Comparison of ENCODE assay signal across 12 mouse cellular contexts in genomic region chr17:71019860-71020259, GRCm38 (mm10). TPM values are rescaled to one million over a fixed set of nuclear protein-coding genes. Genes with fewer than 3 reads are reported as not detected.
DNase-seq lines count a peak whose midpoint lies in the region; ATAC-seq and TF ChIP-seq lines count a peak whose summit lies in the region.
"Had no signal": no experiment of that assay in that cellular context is flagged by ENCODE, and none has a peak within 500 bp of the region (broad histone marks: within the 10 kb centered on the region; RNA-seq: fewer than 3 reads in every experiment).

No protein-coding gene starts in this region.

- DNase-seq in embryo, embryonic 10.5 days (ENCODE audit: low spot score) = peak; percentile 24
- DNase-seq in embryo, embryonic 9.5 days (ENCODE audit: extremely low spot score) = no peak
- DNase-seq in kidney, postnatal 0 days (ENCODE audit: low spot score) = peak; percentile 24
- DNase-seq in kidney, postnatal 4 days = no peak
- DNase-seq in adrenal gland, adult 2 months = no peak
- DNase-seq in cerebellum, adult 9-10 months = no peak
- DNase-seq: cerebellum, adult 2 months; kidney, adult 2 months; layer of hippocampus, adult 9-11 months; thymus, postnatal 36 days had no signal

- H3K27me3 ChIP-seq in kidney, postnatal 0 days (ENCODE audit: insufficient read depth, low read length) = no peaks in the 10 kb centered on the region
- no peaks in the 10 kb centered on the region; the same call in 1 of the 2 replicates for H3K27me3 ChIP-seq in embryonic facial prominence, embryonic 12.5 days
- no peaks in the 10 kb centered on the region for H3K27me3 ChIP-seq in limb, embryonic 12.5 days

- H3K4me2 ChIP-seq in kidney, postnatal 0 days (ENCODE audit: low read length) = peak overlapping the region; percentile 0; the same call in 1 of the 2 replicates
- 0 out of 2 replicates have a peak overlapping the region, but pooled peaks have one; percentile 9 for H3K4me2 ChIP-seq in embryonic facial prominence, embryonic 12.5 days (replicated peaks)
- H3K4me2 ChIP-seq in limb, embryonic 12.5 days = peak overlapping the region; percentile 26; the same call in 1 of the 2 replicates

- H3K9me3 ChIP-seq in kidney, postnatal 0 days (replicated peaks; ENCODE audit: low read length) = no peaks in the 10 kb centered on the region
- no peaks in the 10 kb centered on the region for H3K9me3 ChIP-seq in embryonic facial prominence, embryonic 12.5 days
- H3K9me3 ChIP-seq in limb, embryonic 12.5 days = no peaks in the 10 kb centered on the region

- ATAC-seq in kidney, postnatal 0 days (replicated peaks; ENCODE audit: low FRiP score, low read depth) = no peak
- ATAC-seq in embryonic facial prominence, embryonic 12.5 days (ENCODE audit: insufficient number of reproducible peaks, insufficient read depth, low FRiP score, low TSS enrichment) = no peak
- ATAC-seq in limb, embryonic 12.5 days (ENCODE audit: insufficient number of reproducible peaks, insufficient read depth, low FRiP score, low TSS enrichment, low read depth) = no peak

- peaks cover 11% of the 10 kb centered on the region for H3K4me1 ChIP-seq in kidney, postnatal 0 days (replicated peaks; ENCODE audit: insufficient read depth, low read length)
- H3K4me1 ChIP-seq in embryonic facial prominence, embryonic 12.5 days = peaks cover 18% of the 10 kb centered on the region
- H3K4me1 ChIP-seq in limb, embryonic 12.5 days (replicated peaks) = peaks cover 22% of the 10 kb centered on the region

- H3K36me3 ChIP-seq in kidney, postnatal 0 days (ENCODE audit: insufficient read depth, low read length) = no peaks in the 10 kb centered on the region
- H3K36me3 ChIP-seq in embryonic facial prominence, embryonic 12.5 days = no peaks in the 10 kb centered on the region
- no peaks in the 10 kb centered on the region for H3K36me3 ChIP-seq in limb, embryonic 12.5 days

- no peak overlapping the region for H3K4me3 ChIP-seq in kidney, postnatal 0 days (replicated peaks; ENCODE audit: low read depth, low read length)
- no peak overlapping the region for H3K4me3 ChIP-seq in embryonic facial prominence, embryonic 12.5 days
- no peak overlapping the region for H3K4me3 ChIP-seq in limb, embryonic 12.5 days (replicated peaks)

- peak overlapping the region; percentile 31; the same call in 1 of the 2 replicates for H3K9ac ChIP-seq in kidney, postnatal 0 days (ENCODE audit: low read depth, low read length)
- no peak overlapping the region for H3K9ac ChIP-seq in embryonic facial prominence, embryonic 12.5 days
- H3K9ac ChIP-seq in limb, embryonic 12.5 days (replicated peaks) = no peak overlapping the region

- TF ChIP-seq CTCF in kidney, postnatal 0 days (IDR thresholded peaks at IDR 0.05; ENCODE audit: low read depth) = no peak

- 44% methylated on average over 9 of the region's 9 CpGs for WGBS in kidney, postnatal 0 days
- 61% methylated on average over 9 of the region's 9 CpGs for whole genome bisulfite sequencing in embryonic facial prominence, embryonic 12.5 days
- WGBS in limb, embryonic 12.5 days = 46% methylated on average over 9 of the region's 9 CpGs

- H3K27ac ChIP-seq in kidney, postnatal 0 days = no peak overlapping the region
- H3K27ac ChIP-seq in embryonic facial prominence, embryonic 12.5 days = 0 out of 2 replicates have a peak overlapping the region, but pooled peaks have one; percentile 41
- peak overlapping the region; percentile 75; the same call in 1 of the 2 replicates for H3K27ac ChIP-seq in limb, embryonic 12.5 days

RNA-seq across cellular contexts. Expression of gene Myl12a, which starts 17.2 kb away (rescaled TPM):
- 852 and 897 TPM in 2 replicates for polyA plus RNA-seq in kidney, postnatal 0 days (2015; fragmentation: Nextera tagmentation; extraction: Ambion mirVana)
- 566 and 574 TPM in 2 replicates for polyA plus RNA-seq in embryonic facial prominence, embryonic 12.5 days (2016; fragmentation: Nextera tagmentation; extraction: Ambion mirVana)
- polyA plus RNA-seq in limb, embryonic 12.5 days (2016; fragmentation: Nextera tagmentation; extraction: Ambion mirVana) = 586 and 602 TPM in 2 replicates
- total RNA-seq in adrenal gland, adult 2 months (2021) = 100 to 1,000 TPM; 281 to 315 TPM
- 45.7 and 49.1 TPM in 2 replicates for polyA plus RNA-seq in adrenal gland, adult 2 months (2012; rRNA removed)

RNA-seq across cellular contexts. Expression of gene Myom1, which starts 17.4 kb away (rescaled TPM):
- 2.8 and 3.0 TPM in 2 replicates for polyA plus RNA-seq in kidney, postnatal 0 days (2015; fragmentation: Nextera tagmentation; extraction: Ambion mirVana)
- polyA plus RNA-seq in embryonic facial prominence, embryonic 12.5 days (2016; fragmentation: Nextera tagmentation; extraction: Ambion mirVana) = 7.2 and 7.5 TPM in 2 replicates
- 7.6 and 8.6 TPM in 2 replicates for polyA plus RNA-seq in limb, embryonic 12.5 days (2016; fragmentation: Nextera tagmentation; extraction: Ambion mirVana)
- total RNA-seq in adrenal gland, adult 2 months (2021) = 1 to 10 TPM; 1.8 to 2.0 TPM
- polyA plus RNA-seq in adrenal gland, adult 2 months (2012; rRNA removed) = 0.32 and 0.89 TPM in 2 replicates

Comparison
In these comparisons a context has a peak if more than half of its experiments do, and no peak if none do; other contexts are left out.
1. DNase-seq: peak in embryo, embryonic 10.5 days (single experiment) and kidney, postnatal 0 days (single experiment); none in embryo, embryonic 9.5 days (single experiment), kidney, postnatal 4 days (0 of 2), adrenal gland, adult 2 months (single experiment) and cerebellum, adult 9-10 months (single experiment).
2. RNA of gene Myl12a, which starts 17.2 kb away (polyA plus RNA-seq): 852 to 897 TPM in kidney, postnatal 0 days, 586 to 602 TPM in limb, embryonic 12.5 days and 566 to 574 TPM in embryonic facial prominence, embryonic 12.5 days; 45.7 to 49.1 TPM in adrenal gland, adult 2 months; every median in the first group is over 10 times any median in the second.
3. Peak in every context shown above with its lines, with median percentiles within 50 percentile points of each other: H3K4me2 ChIP-seq.